Mouse (Mus musculus) MEL (cell line): ENCODE results near the gene Slc29a4. TPM values are rescaled to one million over a fixed set of nuclear protein-coding genes. Genes with fewer than 3 reads are reported as not detected.

Experiments used
- DNase-seq: peaks from one replicate; pipeline ENCODE4 v3.0.0; 2011; ENCODE audit warnings: low read depth, low spot score
- H3K27ac ChIP-seq: 2 replicates; pipeline ENCODE4 v1.5.1; 2012; ENCODE audit warnings: low read depth, mild to moderate bottlenecking, control low read depth, low read length, moderate library complexity; ENCODE audit not compliant: control insufficient read depth
- H3K27me3 ChIP-seq, 2 experiments: fragments of 150-350 bp in 1 of 2; sonication (generic) in 1 of 2; 2 replicates each; pipeline ENCODE4 v1.6.1; 2012; ENCODE audit warnings: low read length in 2 of 2, mild to moderate bottlenecking in 2 of 2, improper control_type of control experiment in 1 of 2, moderate library complexity in 1 of 2; ENCODE audit not compliant: insufficient read depth in 2 of 2, control insufficient read depth in 1 of 2
- H3K36me3 ChIP-seq, 2 experiments: 2 replicates each; pipeline ENCODE4 v1.6.1; 2012 to 2014; ENCODE audit warnings: low read length in 2 of 2, improper control_type of control experiment in 1 of 2, inconsistent platforms in 1 of 2, mild to moderate bottlenecking in 1 of 2; ENCODE audit not compliant: insufficient read depth in 2 of 2, control insufficient read depth in 1 of 2
- H3K4me1 ChIP-seq, 2 experiments: fragments of 150-350 bp in 1 of 2; sonication (generic) in 1 of 2; 2 replicates each; pipeline ENCODE4 v1.6.1; 2012; ENCODE audit warnings: low read length in 2 of 2, improper control_type of control experiment in 1 of 2, mild to moderate bottlenecking in 1 of 2; ENCODE audit not compliant: insufficient read depth in 2 of 2, control insufficient read depth in 1 of 2
- H3K4me3 ChIP-seq, 2 experiments: fragments of 150-350 bp in 1 of 2; sonication (generic) in 1 of 2; 2 replicates each; pipeline ENCODE4 v1.5.1; 2012; ENCODE audit warnings: low read depth in 2 of 2, low read length in 2 of 2, mild to moderate bottlenecking in 2 of 2, moderate library complexity in 2 of 2, control low read depth in 1 of 2, improper control_type of control experiment in 1 of 2; ENCODE audit not compliant: control insufficient read depth in 1 of 2, insufficient read depth in 1 of 2
- H3K79me2 ChIP-seq: 2 replicates; pipeline ENCODE4 v1.6.1; 2012; ENCODE audit warnings: mild to moderate bottlenecking, low read length, moderate library complexity; ENCODE audit not compliant: control insufficient read depth, poor library complexity, insufficient read depth
- H3K9ac ChIP-seq: 2 replicates; pipeline ENCODE4 v1.6.1; 2012; ENCODE audit warnings: low read depth, mild to moderate bottlenecking, control low read depth, low read length, moderate library complexity; ENCODE audit not compliant: control insufficient read depth, poor library complexity, severe bottlenecking
- H3K9me3 ChIP-seq: fragments of 150-350 bp; sonication (generic); replicated peaks from 2 replicates; pipeline ENCODE4 v1.6.1; 2012; ENCODE audit warnings: mild to moderate bottlenecking, low read length, improper control_type of control experiment, moderate library complexity; ENCODE audit not compliant: insufficient read depth
- BHLHE40 ChIP-seq: IDR thresholded peaks from 2 replicates; pipeline ENCODE4 v1.6.1; 2012; ENCODE audit warnings: low read depth, mild to moderate bottlenecking, inconsistent platforms, low read length, improper control_type of control experiment, borderline replicate concordance
- CHD1 ChIP-seq: IDR thresholded peaks from 2 replicates; pipeline ENCODE4 v1.6.1; 2012; ENCODE audit warnings: low read depth, mild to moderate bottlenecking, inconsistent platforms, low read length, improper control_type of control experiment
- CHD2 ChIP-seq: IDR thresholded peaks from 2 replicates; pipeline ENCODE4 v1.6.1; 2011; ENCODE audit warnings: low read length, improper control_type of control experiment
- CTCF ChIP-seq, 3 experiments: IDR thresholded peaks in 2 of 3; conservative IDR thresholded peaks in 1 of 3; 2 replicates each; pipeline ENCODE4 v1.5.1; 2011 to 2012; ENCODE audit warnings: low read length in 3 of 3, low read depth in 2 of 3, mild to moderate bottlenecking in 2 of 3, improper control_type of control experiment in 1 of 3, inconsistent platforms in 1 of 3, mixed read lengths in 1 of 3, moderate library complexity in 1 of 3; ENCODE audit not compliant: control insufficient read depth in 1 of 3, insufficient read depth in 1 of 3, poor library complexity in 1 of 3, severe bottlenecking in 1 of 3
- E2F4 ChIP-seq: IDR thresholded peaks from 2 replicates; pipeline ENCODE4 v1.6.1; 2011; ENCODE audit warnings: low read depth, low read length, improper control_type of control experiment, borderline replicate concordance
- ELF1 ChIP-seq: IDR thresholded peaks from 2 replicates; pipeline ENCODE4 v1.6.1; 2014; ENCODE audit warnings: low read depth, mild to moderate bottlenecking, inconsistent platforms, low read length, improper control_type of control experiment, moderate library complexity
- EP300 ChIP-seq, 2 experiments: IDR thresholded peaks; 2 replicates each; pipeline ENCODE4 v1.6.1; 2011; ENCODE audit warnings: improper control_type of control experiment in 2 of 2, low read length in 2 of 2, low read depth in 1 of 2, mild to moderate bottlenecking in 1 of 2
- ETS1 ChIP-seq: IDR thresholded peaks from 2 replicates; pipeline ENCODE4 v1.6.1; 2012; ENCODE audit warnings: low read depth, mild to moderate bottlenecking, inconsistent platforms, low read length, improper control_type of control experiment, moderate library complexity
- GABPA ChIP-seq: IDR thresholded peaks from 2 replicates; pipeline ENCODE4 v1.6.1; 2012; ENCODE audit warnings: low read depth, mild to moderate bottlenecking, inconsistent platforms, low read length, improper control_type of control experiment, moderate library complexity
- HCFC1 ChIP-seq: IDR thresholded peaks from 2 replicates; pipeline ENCODE4 v1.6.1; 2012; ENCODE audit warnings: low read depth, mild to moderate bottlenecking, inconsistent platforms, low read length, improper control_type of control experiment, moderate library complexity
- JUND ChIP-seq: IDR thresholded peaks from 2 replicates; pipeline ENCODE4 v1.6.1; 2011; ENCODE audit warnings: low read depth, mild to moderate bottlenecking, improper control_type of control experiment, low read length
- MAFK ChIP-seq: IDR thresholded peaks from 2 replicates; pipeline ENCODE4 v1.6.1; 2011; ENCODE audit warnings: low read depth, mild to moderate bottlenecking, low read length, improper control_type of control experiment, borderline replicate concordance
- MAX ChIP-seq: IDR thresholded peaks from 2 replicates; pipeline ENCODE4 v1.6.1; 2011; ENCODE audit warnings: low read length, improper control_type of control experiment
- MAZ ChIP-seq: IDR thresholded peaks from 2 replicates; pipeline ENCODE4 v1.6.1; 2012; ENCODE audit warnings: low read depth, mild to moderate bottlenecking, inconsistent platforms, low read length, improper control_type of control experiment
- MEF2A ChIP-seq: IDR thresholded peaks from 2 replicates; pipeline ENCODE4 v1.6.1; 2014; ENCODE audit warnings: low read depth, mild to moderate bottlenecking, inconsistent platforms, low read length, improper control_type of control experiment; ENCODE audit not compliant: poor library complexity, insufficient replicate concordance, severe bottlenecking; ENCODE audit errors: extremely low read depth
- MXI1 ChIP-seq: IDR thresholded peaks from 2 replicates; pipeline ENCODE4 v1.6.1; 2011; ENCODE audit warnings: mild to moderate bottlenecking, low read depth, low read length, improper control_type of control experiment
- MYB ChIP-seq: IDR thresholded peaks from 2 replicates; pipeline ENCODE4 v1.6.1; 2011; ENCODE audit warnings: mild to moderate bottlenecking, low read depth, low read length, improper control_type of control experiment
- MYC ChIP-seq: IDR thresholded peaks from 2 replicates; pipeline ENCODE4 v1.6.1; 2011; ENCODE audit warnings: low read depth, mild to moderate bottlenecking, low read length, improper control_type of control experiment, moderate library complexity
- NELFE ChIP-seq: IDR thresholded peaks from 2 replicates; pipeline ENCODE4 v1.6.1; 2011; ENCODE audit warnings: low read depth, low read length, improper control_type of control experiment
- NRF1 ChIP-seq: IDR thresholded peaks from 2 replicates; pipeline ENCODE4 v1.6.1; 2014; ENCODE audit warnings: low read depth, mild to moderate bottlenecking, inconsistent platforms, low read length, improper control_type of control experiment, moderate library complexity; ENCODE audit not compliant: poor library complexity, insufficient read depth, severe bottlenecking
- POLR2A ChIP-seq, 2 experiments: IDR thresholded peaks; 2 replicates each; pipeline ENCODE4 v1.6.1; 2011 to 2012; ENCODE audit warnings: low read length in 2 of 2, mild to moderate bottlenecking in 2 of 2, control low read depth in 1 of 2, improper control_type of control experiment in 1 of 2, low read depth in 1 of 2, moderate library complexity in 1 of 2; ENCODE audit not compliant: control insufficient read depth in 1 of 2, insufficient read depth in 1 of 2, poor library complexity in 1 of 2
- POLR2AphosphoS2 ChIP-seq: IDR thresholded peaks from 2 replicates; pipeline ENCODE4 v1.6.1; 2011; ENCODE audit warnings: low read length, improper control_type of control experiment
- POLR2AphosphoS5 ChIP-seq: IDR thresholded peaks from 2 replicates; pipeline ENCODE4 v1.6.1; 2012; ENCODE audit warnings: low read depth, borderline replicate concordance, mild to moderate bottlenecking, inconsistent platforms, low read length, moderate library complexity, mixed read lengths
- RAD21 ChIP-seq: IDR thresholded peaks from 2 replicates; pipeline ENCODE4 v1.6.1; 2011; ENCODE audit warnings: mild to moderate bottlenecking, low read depth, low read length, improper control_type of control experiment
- RCOR1 ChIP-seq: IDR thresholded peaks from 2 replicates; pipeline ENCODE4 v1.6.1; 2012; ENCODE audit warnings: low read depth, mild to moderate bottlenecking, inconsistent platforms, low read length, improper control_type of control experiment
- SIN3A ChIP-seq: IDR thresholded peaks from 2 replicates; pipeline ENCODE4 v1.6.1; 2012; ENCODE audit warnings: low read length, improper control_type of control experiment, inconsistent platforms
- SMC3 ChIP-seq: IDR thresholded peaks from 2 replicates; pipeline ENCODE4 v1.6.1; 2011; ENCODE audit warnings: low read depth, low read length, improper control_type of control experiment
- TAL1 ChIP-seq: IDR thresholded peaks from 2 replicates; pipeline ENCODE4 v1.6.1; 2012; ENCODE audit warnings: mild to moderate bottlenecking, inconsistent platforms, low read length, moderate library complexity, mixed read lengths
- TBP ChIP-seq: IDR thresholded peaks from 2 replicates; pipeline ENCODE4 v1.8.0; 2011; ENCODE audit warnings: low read depth, low read length, improper control_type of control experiment
- TCF12 ChIP-seq: IDR thresholded peaks from 2 replicates; pipeline ENCODE4 v1.6.1; 2014; ENCODE audit warnings: low read depth, mild to moderate bottlenecking, inconsistent platforms, low read length, improper control_type of control experiment, moderate library complexity
- USF1 ChIP-seq: IDR thresholded peaks from 2 replicates; pipeline ENCODE4 v1.6.1; 2014; ENCODE audit warnings: low read depth, mild to moderate bottlenecking, inconsistent platforms, low read length, improper control_type of control experiment, moderate library complexity
- USF2 ChIP-seq, 2 experiments: IDR thresholded peaks; 2 replicates each; pipeline ENCODE4 v1.6.1; 2011 to 2012; ENCODE audit warnings: improper control_type of control experiment in 2 of 2, low read length in 2 of 2, borderline replicate concordance in 1 of 2, inconsistent platforms in 1 of 2, low read depth in 1 of 2, mild to moderate bottlenecking in 1 of 2; ENCODE audit not compliant: insufficient read depth in 1 of 2
- ZC3H11A ChIP-seq: IDR thresholded peaks from 2 replicates; pipeline ENCODE4 v1.6.1; 2012; ENCODE audit warnings: low read depth, mild to moderate bottlenecking, inconsistent platforms, low read length, improper control_type of control experiment
- ZKSCAN1 ChIP-seq: IDR thresholded peaks from 2 replicates; pipeline ENCODE4 v1.6.1; 2012; ENCODE audit warnings: low read depth, mild to moderate bottlenecking, inconsistent platforms, low read length, improper control_type of control experiment, moderate library complexity
- ZMIZ1 ChIP-seq: IDR thresholded peaks from 2 replicates; pipeline ENCODE4 v1.6.1; 2012; ENCODE audit warnings: low read depth, mild to moderate bottlenecking, inconsistent platforms, low read length, improper control_type of control experiment, moderate library complexity
- ZNF384 ChIP-seq: IDR thresholded peaks from 2 replicates; pipeline ENCODE4 v1.6.1; 2012; ENCODE audit warnings: low read depth, mild to moderate bottlenecking, inconsistent platforms, low read length, improper control_type of control experiment
- polyA plus RNA-seq, 2 experiments: library from polyadenylated mRNA; stranded (reverse) in 1 of 2; unstranded in 1 of 2; fragments of >175 nt in 1 of 2; fragments of >200 nt in 1 of 2; gene quantifications; 2 replicates each; pipeline versions ENCODE4 v1.2.1 to v1.2.4; 2012; ENCODE audit warnings: low replicate concordance in 2 of 2, low read depth in 1 of 2; ENCODE audit not compliant: insufficient read length in 2 of 2, insufficient read depth in 1 of 2, missing spikeins in 1 of 2
- total RNA-seq: library from RNA; depleted of rRNA; stranded (reverse); fragments of 300-350 nt; gene quantifications from 2 replicates; pipeline ENCODE4 v1.2.3, GENCODE M21; 2012

Slc29a4 gene
- total and polyA plus RNA-seq, 3 experiments = not detected

DNA sequence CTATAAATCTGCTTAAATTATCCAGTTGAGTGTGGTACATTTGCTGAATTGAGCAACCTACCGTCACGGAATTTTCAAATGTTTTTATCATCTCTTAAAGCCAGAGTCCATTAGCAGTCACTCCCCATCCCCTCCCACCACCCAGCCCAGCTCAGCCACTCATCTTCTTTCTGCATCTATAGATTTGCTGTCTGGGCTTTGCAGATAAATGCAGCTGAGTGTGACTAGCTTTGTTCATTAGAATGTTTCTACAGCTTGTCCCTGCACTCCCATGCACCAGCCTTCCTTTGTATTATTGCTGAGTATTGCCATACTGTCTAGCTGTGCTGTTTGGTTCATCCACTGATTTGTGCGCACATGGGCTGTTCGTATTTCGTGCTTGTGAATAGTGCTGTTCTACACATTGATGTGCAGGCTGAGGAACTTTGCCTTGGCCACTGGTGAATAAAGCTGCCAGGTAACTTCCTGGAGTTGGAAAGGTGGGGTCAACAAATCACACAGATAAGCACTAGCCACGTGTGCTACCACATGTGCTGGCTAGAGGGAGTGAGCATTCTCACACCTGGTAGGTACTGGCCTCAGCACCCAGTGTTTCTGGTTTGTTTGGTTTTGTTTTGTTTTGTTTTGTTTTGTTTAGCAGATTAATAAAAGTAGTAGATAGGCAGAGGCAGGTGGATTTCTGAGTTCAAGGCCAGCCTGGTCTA is 41.4 kb upstream of the Slc29a4 start:
- H3K79me2 ChIP-seq = peaks cover 4% of the 10 kb centered on the region; the same call in 1 of the 2 replicates
- H3K9ac ChIP-seq = no peak overlapping the region
- H3K9me3 ChIP-seq = no peaks in the 10 kb centered on the region
- H3K4me1 ChIP-seq = peaks cover 15 to 28% of the 10 kb centered on the region in 2 experiments
- H3K36me3 ChIP-seq = peaks cover 0 to 30% of the 10 kb centered on the region in 2 experiments
- H3K27ac ChIP-seq = peak overlapping the region; percentile 55
- no peak overlapping the region for H3K4me3 ChIP-seq
- DNase-seq = peak; percentile 75
- no peaks in the 10 kb centered on the region for H3K27me3 ChIP-seq
- TF ChIP-seq TCF12 = peak; percentile 95
- no peak for TF ChIP-seq ZMIZ1
- no peak for TF ChIP-seq GABPA
- TF ChIP-seq MAZ = peak; percentile 60; the same call in 1 of the 2 replicates
- TF ChIP-seq E2F4 = no peak
- TF ChIP-seq MXI1 = peak; percentile 67
- TF ChIP-seq EP300 (IDR thresholded peaks at IDR 0.05; ENCODE audit: low read depth in 1 of 2, low read length in 2 of 2) = peak; percentile 83 to 88
- TF ChIP-seq MAX = peak; percentile 37; the same call in 1 of the 2 replicates
- TF ChIP-seq TBP = no peak
- TF ChIP-seq POLR2A (IDR thresholded peaks at IDR 0.05; ENCODE audit: control insufficient read depth in 1 of 2, insufficient read depth in 1 of 2, low read depth in 1 of 2, low read length in 2 of 2, poor library complexity in 1 of 2) = no peak
- peak; percentile 60 for TF ChIP-seq SIN3A
- no peak for TF ChIP-seq JUND
- 0 out of 2 replicates have a peak, but pooled peaks have one; percentile 15 for TF ChIP-seq ELF1
- no peak for TF ChIP-seq ZKSCAN1
- no peak for TF ChIP-seq NELFE
- TF ChIP-seq CHD1 = no peak
- no peak for TF ChIP-seq USF2 (IDR thresholded peaks at IDR 0.05; ENCODE audit: borderline replicate concordance in 1 of 2, insufficient read depth in 1 of 2, low read depth in 1 of 2, low read length in 2 of 2)
- TF ChIP-seq RCOR1 = peak; percentile 63; the same call in 1 of the 2 replicates
- TF ChIP-seq ZNF384 = no peak
- 0 out of 2 replicates have a peak, but pooled peaks have one; percentile 36 for TF ChIP-seq MAFK
- 0 out of 2 replicates have a peak, but pooled peaks have one; percentile 7 for TF ChIP-seq MYB
- TF ChIP-seq POLR2AphosphoS2 = no peak
- no peak for TF ChIP-seq HCFC1
- no peak for TF ChIP-seq CHD2
- TF ChIP-seq MEF2A = no peak; the same call in 1 of the 2 replicates
- no peak for TF ChIP-seq RAD21
- peak; percentile 55 for TF ChIP-seq TAL1
- peak; percentile 55; the same call in 1 of the 2 replicates for TF ChIP-seq MYC
- no peak for TF ChIP-seq POLR2AphosphoS5
- peak; percentile 79 for TF ChIP-seq BHLHE40
- no peak for TF ChIP-seq NRF1
- peak; percentile 45; the same call in 1 of the 2 replicates for TF ChIP-seq USF1
- TF ChIP-seq SMC3 = no peak
- no peak for TF ChIP-seq ZC3H11A
- TF ChIP-seq ETS1 = peak; percentile 76
- TF ChIP-seq CTCF (IDR thresholded peaks at IDR 0.05 in 2 of 3, conservative IDR thresholded peaks at IDR 0.05 in 1 of 3; ENCODE audit: control insufficient read depth in 1 of 3, insufficient read depth in 1 of 3, low read depth in 2 of 3, low read length in 3 of 3, poor library complexity in 1 of 3, severe bottlenecking in 1 of 3) = no peak
